Mouse (Mus musculus) layer of hippocampus, adult 11-12 months (tissue): ENCODE results near the gene Slk.
A peak's percentile ranks its signal among the peaks of the same experiment; 100 is the strongest.

Source experiments
- DNase-seq: peaks from one replicate; pipeline ENCODE4 v3.0.0; 2022; ENCODE audit warnings: low spot score

The Slk gene

DNA sequence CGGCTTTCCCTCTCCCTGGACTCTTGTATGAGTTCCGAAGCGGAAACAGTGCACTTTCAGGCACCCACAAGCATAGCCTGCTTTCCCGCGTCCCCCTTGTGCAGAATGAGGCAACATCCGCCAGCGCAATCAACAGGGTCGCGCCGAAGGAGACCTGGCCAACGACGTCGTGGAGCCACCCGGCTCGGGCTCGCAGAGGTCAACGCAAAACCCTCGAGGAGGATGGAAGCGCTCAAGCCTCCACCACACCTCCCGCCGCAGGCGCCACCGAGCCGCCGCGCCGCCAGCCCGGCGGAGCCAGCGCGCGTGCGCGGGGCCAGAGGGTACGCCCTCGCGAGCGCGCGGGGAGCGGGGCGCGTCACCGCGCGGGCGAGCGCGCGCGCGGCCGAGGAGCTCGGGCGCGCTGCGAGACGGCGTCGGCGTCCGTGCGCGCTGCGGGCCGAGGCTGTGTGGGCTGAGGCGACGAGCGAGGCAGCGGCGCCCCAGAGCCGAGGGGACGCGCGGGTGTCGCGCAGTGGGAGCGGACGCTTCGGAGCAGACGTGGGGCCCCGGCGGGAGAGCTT is at the start of gene Slk:
Gene Slk, plus strand, starts transcription at position 454 of the 563 bp plus-strand sequence.
- DNase-seq, result peak; percentile 78

DNA sequence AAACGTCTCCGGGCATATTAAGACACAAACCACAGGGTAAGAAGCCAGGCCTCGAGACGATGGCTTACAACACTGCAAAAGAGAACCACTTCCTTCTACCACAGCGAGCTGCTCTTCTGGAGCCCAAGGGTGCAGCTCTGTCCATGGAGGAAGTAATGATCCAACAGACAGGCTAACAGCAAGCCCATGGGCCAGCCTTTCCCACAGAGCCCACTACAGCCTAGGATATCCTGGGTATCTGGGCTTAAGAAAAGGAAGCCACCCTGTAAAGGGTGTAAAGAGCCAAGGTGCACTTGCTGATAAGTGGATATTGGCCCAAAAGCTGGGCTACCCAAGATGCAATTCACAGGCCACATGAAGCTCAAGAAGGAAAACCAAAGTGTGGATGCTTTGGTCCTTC is 48.2 kb upstream of the Slk start:
- no peak for DNase-seq

DNA sequence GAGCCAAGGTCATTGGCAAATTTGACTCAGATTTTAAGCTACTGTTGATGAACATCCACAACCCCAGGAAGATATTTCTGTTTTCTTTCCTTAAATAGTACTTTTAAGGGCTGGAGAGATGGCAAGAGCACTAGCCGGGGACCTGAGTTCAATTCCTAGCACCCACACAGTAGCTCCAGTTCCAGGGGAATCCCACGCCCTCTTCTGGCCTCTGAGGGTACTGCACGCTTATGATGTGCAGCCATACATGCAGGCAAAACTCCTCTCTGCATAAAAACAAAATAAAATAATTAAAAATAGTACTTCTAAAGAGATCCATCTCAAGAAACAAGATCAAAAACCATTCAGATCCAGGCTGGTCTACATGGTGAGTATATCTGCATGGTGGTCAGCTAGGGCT is 47.0 kb upstream of the Slk start:
- no peak for DNase-seq

DNA sequence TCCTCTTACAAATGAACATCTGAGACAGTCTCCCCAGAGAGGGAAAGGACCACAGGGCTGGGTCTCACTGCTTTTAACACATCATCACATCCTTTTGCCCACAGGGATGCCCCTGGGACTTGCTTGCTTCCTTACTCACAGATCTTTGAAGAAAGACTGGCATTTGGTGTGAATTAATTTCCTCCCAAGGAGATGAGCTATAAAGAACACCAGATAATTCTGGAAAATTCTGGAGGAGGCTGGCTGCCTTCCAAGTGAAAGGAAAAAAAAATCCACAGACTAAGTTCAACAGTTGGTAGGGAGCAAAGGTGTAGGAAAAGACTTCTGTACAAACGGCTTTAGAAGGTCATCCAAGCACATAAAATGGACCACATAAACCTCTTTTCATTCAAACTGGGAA is 45.3 kb upstream of the Slk start:
- no peak for DNase-seq

DNA sequence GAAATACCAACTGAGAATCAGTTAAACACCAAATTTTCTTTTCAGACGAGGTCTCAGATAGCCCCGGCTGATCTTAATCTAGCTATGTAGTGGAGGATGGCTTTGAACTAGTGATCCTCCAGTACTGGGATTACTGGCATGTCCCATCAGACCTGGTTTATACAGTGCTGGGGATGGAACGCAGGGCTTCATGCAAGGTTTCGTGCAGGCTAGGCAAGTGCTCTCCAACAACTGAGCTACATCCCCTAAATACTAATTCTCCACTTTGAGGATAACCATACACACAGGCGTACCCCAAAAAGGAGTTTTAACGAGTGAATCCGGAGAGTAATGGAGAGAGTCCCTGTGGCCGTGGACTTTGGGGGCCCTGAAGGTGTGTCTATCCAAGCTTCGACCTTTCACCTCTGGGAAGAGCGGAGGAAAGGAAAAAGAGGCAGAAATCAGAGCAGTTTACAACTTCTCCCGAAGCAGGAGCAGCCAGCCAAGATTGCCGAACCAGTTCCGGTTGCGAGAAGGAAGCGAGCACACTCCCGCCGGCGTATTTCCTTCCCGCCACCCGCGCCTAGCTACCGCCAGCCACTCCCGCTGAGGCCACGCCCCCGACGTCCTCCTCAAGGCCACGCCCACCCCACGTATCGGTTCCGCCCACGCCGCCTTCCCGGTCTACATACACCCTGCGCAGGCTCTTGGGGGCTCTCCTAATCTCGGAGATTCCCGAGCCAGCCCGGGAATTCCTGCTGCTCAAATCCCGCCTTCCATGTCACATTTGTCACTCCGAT is 42.8 kb upstream of the Slk start:
- peak; percentile 98 for DNase-seq

DNA sequence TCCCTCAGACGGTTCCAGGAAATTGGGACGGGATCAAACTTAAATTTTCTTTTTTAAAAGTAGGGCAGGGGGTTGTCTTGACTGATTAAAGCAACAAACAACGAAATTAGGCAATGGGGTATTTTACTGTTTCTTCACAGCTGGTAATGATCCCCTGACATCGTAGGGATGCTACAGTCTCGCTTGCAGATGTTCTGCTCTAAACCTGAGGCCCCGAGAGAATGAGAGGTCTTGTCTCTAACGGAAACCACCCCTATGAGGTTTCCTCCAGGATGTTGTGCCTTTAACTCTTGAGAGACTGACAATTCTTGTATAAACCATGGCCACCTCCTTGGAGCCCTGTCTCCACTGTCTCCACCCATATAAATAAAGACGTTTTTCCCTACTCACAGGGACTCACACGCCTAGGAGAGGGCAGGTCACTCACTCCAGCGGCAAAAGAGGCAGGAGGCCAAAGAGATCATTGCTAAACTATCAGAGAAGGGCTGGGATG is 42.1 kb upstream of the Slk start, which contains the start of gene Stn1:
Gene Stn1, minus strand, starts transcription at position 208 of the 493 bp plus-strand sequence.
- no peak for DNase-seq

DNA sequence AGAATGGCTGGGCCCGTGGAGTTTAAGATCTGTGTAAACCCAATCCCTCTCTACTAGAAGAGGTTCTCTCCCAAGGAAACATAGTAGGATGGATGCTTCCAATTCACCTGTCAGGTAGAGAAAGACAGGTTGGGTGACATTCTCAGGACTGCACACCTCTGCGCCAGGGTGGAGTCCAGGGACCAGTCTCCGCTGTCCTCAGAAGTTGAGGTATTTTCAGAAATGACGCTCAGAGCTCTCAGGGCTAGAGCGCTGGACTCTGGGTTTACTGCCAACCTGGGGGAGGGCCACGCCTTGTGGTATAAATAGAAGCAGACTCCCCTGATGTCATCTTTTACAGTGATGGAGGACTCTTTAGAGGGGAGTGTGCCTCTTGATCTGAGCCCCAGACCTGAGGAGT is 41.6 kb upstream of the Slk start:
- DNase-seq, result no peak

DNA sequence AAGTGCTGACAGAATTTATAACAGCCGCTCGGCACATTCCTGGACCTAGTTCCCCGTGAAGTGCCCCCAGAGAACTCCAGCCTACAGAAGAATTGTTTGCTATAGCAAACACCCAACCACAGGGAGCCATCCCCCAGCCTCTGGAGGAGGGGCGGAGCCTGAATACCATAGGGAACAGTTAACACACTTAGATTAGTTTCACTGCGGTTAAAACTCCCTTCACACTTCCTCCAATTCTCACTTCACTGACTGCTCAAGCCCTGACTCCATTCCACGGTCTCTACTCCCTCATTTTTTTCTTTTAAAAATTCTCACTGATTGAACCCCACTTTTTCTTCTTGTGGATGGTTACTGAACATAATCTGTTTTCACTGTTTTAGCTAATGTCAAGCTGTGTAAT is 40.7 kb upstream of the Slk start:
- no peak for DNase-seq

DNA sequence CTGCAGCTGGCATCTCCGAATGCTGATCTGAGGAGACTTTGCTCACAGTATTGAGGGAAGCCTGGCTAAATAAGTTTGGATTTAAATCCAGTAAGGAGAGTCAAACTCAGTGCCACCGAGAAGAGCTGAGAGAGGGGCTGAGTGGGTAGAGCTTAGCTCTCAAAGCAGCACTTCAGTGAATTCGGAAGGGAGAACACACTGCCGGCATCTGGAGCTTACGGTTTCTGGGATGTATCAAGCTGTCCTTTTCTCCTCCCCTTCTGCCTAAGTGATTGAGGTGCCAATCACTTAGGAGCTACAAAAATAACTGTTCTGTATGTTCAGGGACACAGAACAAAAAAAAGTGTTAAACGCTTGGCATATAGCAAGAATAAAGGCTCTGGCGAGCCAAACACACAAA is 37.0 kb upstream of the Slk start:
- peak; percentile 30 for DNase-seq

DNA sequence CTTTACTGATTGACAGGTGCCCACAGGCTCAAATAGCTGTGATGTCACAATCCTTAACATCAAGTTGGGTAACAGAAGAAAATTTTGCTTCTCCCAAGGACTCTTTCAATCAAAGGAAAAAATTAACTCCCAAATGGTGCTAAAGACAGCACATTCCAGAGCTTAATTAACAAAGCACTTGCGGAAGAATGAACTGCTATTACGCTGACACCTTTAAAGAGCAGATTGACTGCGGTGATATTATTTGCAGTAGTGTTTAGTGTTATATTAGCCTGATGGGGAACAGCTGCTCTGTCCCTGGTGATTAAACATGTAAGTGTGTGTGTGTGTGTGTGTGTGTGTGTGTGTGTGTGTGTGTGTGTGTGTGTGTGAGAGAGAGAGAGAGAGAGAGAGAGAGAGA is 34.4 kb upstream of the Slk start:
- DNase-seq, result no peak

DNA sequence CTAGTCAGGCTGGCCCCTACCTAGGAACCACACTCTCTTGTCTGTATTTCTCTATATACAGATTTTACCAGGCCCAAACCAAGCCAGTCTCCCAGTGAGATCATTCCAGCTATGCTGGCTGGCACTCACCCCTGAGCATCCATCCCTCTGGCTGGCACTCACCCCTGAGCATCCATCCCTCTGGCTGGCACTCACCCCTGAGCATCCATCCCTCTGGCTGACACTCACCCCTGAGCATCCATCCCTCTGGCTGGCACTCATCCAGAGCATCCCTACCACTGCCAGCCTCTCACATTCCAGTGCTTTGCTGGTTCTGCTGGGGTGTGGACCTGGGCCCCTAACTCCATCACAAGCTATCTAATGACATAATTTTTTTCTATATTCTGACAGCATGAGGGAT is 34.0 kb upstream of the Slk start:
- DNase-seq, result no peak

DNA sequence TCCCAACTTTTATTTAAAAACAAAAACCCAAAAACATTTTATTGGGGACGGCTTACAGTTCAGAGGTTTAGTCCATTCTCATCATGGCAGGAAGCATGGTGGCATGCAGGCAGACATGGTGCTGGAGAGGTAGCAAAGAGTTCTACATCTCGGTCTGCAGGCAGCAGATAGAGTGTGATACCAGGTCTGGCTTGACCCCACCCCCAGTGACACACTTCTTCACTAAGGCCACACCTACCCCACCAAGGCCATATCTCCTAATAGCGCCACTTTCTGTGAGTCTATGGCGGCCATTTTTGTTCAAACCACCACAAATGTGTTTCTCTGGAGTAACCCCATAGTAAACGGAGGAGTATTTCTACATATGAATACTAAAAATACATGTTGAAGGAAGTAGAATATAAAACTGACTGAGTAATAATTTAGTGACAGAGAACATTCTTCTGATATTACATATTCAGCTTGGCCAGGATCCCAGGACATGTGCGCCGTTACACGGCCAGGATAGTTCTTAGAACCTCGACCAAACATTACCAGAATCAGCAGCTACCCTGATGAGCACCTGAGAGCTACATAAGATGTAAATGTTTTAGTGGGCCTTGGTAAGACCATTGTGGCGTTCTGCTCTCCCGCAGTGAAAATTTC is 30.9 kb upstream of the Slk start:
- no peak for DNase-seq

DNA sequence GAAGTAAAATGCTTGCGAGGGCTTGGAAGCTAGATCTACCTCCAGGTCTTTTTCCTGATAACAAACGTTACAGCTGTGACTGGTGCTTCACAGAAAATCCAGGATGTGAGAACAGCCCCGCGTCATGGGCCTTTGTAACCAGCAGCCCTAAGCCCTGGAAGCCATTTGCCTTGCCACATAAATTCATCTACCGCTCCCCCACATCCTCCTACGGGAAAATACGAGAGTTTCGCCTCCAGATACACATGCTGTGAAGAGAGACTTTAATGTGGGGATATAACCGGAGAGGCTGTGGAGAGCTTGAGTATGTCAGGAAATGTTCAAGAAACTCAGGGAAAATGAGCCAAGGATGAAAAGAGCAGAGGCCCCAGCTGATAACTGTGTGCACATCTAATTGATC is 30.3 kb upstream of the Slk start:
- DNase-seq, result peak; percentile 16

DNA sequence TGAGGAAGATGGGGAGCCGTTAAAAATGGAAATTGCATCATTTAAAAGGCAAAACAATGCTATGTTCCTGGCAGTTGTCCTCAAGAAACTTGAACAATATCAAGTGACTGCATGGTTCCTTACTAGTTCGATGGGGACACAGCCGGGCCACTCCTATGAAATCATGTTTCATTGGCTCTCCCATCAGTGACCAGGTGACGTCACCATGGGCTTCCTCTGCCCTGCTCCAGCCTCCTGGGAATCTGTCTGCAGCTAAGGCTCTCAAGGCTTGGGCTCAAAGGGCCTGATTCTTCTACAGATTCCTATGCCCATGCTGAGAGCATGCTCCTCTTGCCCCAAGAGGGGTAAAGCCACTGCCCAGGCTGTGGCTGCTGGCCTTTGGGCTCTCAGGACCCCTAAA is 29.9 kb upstream of the Slk start:
- DNase-seq, result no peak

DNA sequence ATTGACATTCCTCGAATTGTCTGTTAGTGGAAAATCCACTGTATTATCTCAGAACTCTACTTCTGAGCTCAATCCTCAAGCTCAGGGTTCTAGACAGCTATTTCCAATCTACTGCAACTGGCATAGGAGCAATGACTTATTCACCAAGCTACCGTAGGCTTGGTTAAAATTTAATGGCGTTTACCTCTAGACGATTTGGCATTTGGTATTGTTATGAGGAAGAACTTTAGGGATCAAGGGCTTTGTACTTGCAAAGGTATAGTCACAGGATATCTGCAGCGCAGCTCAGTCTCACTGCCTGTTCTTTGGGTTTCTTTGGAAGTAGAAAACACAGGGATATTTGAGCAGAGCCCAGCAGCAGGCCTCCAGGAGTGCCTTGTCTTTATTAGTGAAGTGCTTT is 20.3 kb upstream of the Slk start:
- no peak for DNase-seq

DNA sequence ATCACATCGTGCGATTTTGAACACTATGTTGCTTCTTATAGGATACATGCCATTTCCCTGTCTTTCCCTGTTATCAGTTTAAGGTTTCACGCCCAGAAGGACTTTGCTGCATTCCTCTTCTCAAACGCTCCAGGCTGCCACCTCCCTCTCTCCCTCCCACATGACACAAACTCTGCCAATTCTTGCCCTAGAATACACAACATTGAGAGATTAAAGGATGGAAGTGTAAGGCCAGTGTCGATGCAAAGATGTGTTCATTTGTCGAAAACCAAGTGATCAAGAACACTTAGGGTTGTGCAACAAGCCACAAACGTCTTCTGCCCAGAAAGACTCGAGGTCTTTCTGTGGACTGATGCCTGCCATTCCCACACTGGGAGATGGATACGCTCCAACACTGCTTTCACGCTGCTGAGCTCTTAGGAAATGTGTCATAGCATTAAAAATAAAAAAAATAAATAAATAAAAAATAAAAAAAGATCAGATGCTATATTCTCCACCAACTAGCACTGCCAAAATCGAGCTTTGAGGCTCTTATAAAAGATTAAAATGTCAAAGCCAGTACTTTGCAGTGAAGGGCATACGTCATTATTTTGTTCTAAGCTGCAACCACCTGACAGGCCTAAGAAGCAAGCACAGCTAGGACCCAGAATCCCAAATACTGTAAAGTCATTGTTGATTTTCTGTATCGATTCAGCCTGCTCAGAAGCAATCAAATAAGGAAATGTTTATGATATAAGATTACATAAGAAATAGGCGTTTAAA is 19.5 kb upstream of the Slk start:
- peak; percentile 53 for DNase-seq

DNA sequence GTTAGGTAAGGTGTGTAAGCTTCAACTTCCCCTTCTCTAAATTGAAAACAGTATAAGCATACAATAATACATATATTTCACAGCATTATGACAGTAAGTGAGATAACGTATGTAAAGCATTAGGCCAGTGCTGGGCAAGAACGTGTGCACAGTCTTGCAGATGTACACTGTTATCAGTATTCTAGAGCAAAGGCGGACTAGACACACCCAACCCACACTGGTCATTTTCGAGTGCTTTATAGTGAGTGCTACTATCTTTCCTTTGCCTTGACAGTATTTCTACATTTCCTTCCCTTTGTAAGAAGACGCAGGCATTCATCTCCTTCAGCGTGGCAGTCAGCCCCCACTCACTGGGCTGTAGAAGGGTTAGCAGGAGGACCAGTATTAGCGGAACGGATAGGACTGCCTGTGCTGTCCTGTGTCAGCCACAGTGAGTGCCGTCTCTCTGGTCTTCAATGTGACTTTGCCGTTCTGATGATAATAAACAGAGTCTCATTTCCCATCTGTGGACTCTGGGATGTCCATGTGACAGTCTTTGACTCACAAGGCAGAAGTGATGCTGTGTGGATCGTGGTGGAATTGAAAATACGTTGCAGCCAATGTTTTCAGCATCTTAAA is 18.8 kb upstream of the Slk start:
- no peak for DNase-seq

DNA sequence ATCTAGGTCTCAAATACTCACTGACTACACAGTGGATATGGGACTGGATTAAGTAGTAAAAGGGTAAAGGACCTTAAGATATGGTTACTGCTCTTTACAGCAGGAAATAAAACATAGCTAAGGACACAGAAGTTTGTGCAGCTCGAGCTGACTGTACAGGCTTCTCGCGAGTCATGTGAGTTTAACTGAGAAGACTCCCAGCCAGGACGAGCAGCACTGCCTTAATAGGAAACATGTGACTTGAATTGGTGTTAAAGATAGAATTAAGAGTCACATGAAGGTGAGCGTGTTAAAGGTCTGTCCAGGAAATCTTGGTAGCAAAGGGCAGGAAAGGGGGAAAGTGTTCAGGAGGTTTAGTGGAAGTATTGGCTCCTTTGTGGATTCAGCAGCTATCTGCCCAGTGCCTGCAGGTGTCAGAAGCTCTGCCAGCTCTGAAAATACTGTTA is 17.5 kb upstream of the Slk start:
- DNase-seq, result no peak

DNA sequence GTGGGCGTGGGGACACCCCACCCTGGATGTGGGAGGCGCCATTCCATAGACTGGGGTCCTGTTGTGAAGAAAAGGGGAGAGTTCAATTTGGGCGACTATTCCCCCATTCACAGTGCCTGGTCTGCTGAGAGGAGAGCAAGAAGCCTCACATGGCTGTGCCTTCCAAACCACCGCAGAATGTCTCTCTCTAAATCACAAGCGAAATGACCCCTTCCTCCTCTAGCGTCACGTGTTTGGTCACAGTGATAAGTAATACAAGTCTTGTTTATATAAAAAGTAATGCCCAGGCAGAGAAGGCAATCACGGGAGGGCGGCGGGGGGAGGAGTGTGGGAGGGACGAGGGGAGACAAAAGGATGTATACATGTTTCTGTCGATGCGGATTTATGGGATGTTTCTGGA is 15.8 kb upstream of the Slk start:
- no peak for DNase-seq

DNA sequence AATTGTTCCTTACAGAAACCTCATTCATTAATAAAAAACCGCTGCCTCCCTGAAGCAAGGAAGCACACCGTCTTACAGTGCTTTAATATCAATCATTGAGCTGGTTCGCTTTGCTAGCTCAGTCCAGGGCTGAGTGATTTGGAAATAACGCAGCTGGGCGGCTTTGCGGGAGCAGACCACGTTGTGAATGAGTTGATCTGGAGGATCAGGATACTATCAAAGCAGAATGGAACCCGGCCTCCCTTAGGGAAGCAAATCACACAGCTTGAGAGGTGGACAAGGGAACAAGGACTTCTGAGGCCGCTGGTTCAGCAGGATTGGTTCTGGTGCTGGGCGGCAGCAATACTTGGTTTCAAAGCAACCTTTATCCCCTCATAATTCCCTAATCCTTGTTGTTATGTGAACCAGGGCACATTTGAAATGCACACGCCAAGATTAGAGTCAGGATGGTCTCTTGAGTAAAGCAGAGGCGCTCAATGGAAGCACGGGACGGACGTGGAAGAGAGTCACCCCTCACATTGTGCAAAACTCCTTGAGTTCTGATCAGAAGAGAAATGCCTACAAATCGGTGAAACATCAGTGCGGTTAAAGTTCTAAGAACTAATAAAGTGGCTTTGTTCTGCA is 14.3 kb upstream of the Slk start:
- no peak for DNase-seq

DNA sequence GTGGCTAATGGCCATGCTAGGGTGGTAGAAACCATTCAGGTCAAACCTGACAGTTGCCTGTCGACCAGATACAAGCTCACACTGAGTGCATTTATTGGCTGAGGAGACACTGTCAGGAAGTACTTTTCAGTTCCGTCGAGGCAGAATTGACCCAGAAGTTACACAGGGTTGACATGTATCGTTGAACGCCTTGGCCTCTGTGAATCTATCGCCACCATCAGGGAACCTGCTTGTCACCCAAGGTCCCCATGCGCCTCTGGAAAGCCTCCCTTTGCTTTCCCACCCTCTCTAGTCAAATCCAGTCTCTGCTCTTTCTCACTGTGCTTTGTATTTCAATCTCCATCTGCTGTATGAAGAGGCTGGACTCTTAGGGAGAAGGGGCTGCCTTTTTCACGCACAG is 13.5 kb upstream of the Slk start:
- DNase-seq, result no peak

DNA sequence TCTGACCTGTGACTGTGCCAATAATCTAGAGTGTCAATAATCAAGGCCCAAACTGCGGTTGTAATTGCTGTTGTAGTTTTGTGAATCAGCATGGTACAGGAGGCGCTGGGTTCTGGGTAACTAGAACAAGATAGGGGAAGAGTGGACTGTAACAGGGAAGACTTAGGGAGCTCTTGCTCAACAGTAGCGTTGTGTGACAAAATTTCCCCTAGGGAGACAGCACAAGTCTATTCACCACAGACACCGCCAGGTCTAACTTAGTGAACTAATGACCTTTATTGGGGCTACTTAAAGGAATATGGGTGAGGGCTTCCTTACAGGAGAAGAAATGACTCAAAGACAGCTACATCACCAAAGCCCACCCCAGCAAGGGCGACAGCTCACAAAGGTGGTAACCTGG is 9.4 kb upstream of the Slk start:
- DNase-seq, result no peak
